Mouse (Mus musculus): ENCODE results near the gene Ints11. TPM values are rescaled to one million over a fixed set of nuclear protein-coding genes. Genes with fewer than 3 reads are reported as not detected.

The Ints11 gene
- polyA plus RNA-seq, 2 experiments = 22.1 to 34.6 TPM

DNA sequence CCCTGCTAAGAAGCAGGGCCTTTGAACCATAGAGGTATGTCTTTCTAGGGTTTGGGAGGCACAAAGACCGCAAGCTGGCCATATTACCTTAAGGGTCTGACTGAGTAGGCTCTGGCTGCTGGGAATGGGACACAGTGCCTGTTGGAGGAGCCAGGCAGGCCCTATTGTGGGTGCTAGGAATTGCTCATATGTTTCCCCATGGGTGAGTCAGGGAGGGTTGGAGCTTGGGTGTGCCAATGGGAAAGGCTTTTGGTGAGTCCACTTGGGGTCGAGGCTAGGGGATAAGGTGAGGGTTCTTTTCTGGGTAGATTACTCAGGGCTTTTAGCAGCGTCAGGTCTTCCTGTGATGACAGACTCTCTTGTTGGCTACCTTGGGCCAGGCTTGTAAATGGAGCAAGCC lies 18.0 kb upstream of the Ints11 start:
- no peak overlapping the region for H3K4me3 ChIP-seq (ENCODE audit: insufficient read depth in 1 of 2, low read depth in 2 of 2, low read length in 2 of 2)
- no peak for TF ChIP-seq CTCF (IDR thresholded peaks at IDR 0.05; ENCODE audit: low read depth)
- no peak for TF ChIP-seq EP300 (IDR thresholded peaks at IDR 0.05; ENCODE audit: low read depth)
- H3K36me3 ChIP-seq (replicated peaks; ENCODE audit: control insufficient read depth, insufficient read depth, low read depth) = peaks cover 6% of the 10 kb centered on the region
- no peak overlapping the region for H3K27ac ChIP-seq
- WGBS (ENCODE audit: insufficient replicate concordance) = 74% methylated on average over 3 of the region's 3 CpGs
- no peak overlapping the region for H3K9ac ChIP-seq (replicated peaks)
- H3K4me1 ChIP-seq (replicated peaks; ENCODE audit: control insufficient read depth in 2 of 2, insufficient read depth in 2 of 2, low read length in 1 of 2) = peaks cover 11 to 12% of the 10 kb centered on the region in 2 experiments; a peak in 3 of 4 replicates
- H3K4me2 ChIP-seq (ENCODE audit: low read depth) = no peak overlapping the region
- ATAC-seq (ENCODE audit: insufficient read depth) (no peak), DNase-seq (ENCODE audit: low read depth in 3 of 3, low spot score in 3 of 3) (no peak)
- no peaks in the 10 kb centered on the region for H3K27me3 ChIP-seq (ENCODE audit: control insufficient read depth, insufficient read depth, low read length)
- no peaks in the 10 kb centered on the region for H3K9me3 ChIP-seq (ENCODE audit: control insufficient read depth, low read length)

DNA sequence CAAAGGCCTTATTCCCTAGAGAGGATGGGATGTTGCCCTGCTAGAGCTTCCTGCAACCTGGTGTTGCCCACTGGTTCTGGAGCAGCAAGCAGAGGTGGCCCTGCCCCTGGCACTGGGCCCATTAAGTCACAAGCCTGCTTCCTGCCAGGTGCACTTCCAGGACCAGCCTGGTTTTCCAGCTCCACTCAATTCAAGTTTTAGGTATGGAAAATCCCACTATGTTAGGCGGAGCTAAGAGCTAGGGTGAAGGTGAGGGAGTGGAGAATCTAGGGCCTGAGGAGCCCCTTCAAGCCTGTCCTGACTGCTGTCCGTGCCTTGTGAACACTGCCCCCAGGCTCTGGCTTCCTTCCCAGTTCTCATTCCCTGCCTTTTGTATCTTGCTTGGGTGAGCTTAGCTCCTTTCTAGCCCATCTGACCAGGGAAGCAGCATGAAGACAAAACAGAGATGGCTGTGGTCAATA lies 17.4 kb upstream of the Ints11 start:
- no peak for ATAC-seq (ENCODE audit: insufficient read depth)
- peaks cover 6% of the 10 kb centered on the region for H3K36me3 ChIP-seq (replicated peaks; ENCODE audit: control insufficient read depth, insufficient read depth, low read depth)
- no peaks in the 10 kb centered on the region for H3K27me3 ChIP-seq (ENCODE audit: control insufficient read depth, insufficient read depth, low read length)
- no peak overlapping the region for H3K4me2 ChIP-seq (ENCODE audit: low read depth)
- H3K9ac ChIP-seq (replicated peaks) = no peak overlapping the region
- peaks cover 8 to 12% of the 10 kb centered on the region in 2 experiments; a peak in 3 of 4 replicates for H3K4me1 ChIP-seq (replicated peaks; ENCODE audit: control insufficient read depth in 2 of 2, insufficient read depth in 2 of 2, low read length in 1 of 2)
- H3K4me3 ChIP-seq (ENCODE audit: insufficient read depth in 1 of 2, low read depth in 2 of 2, low read length in 2 of 2) = no peak overlapping the region
- no peaks in the 10 kb centered on the region for H3K9me3 ChIP-seq (ENCODE audit: control insufficient read depth, low read length)
- 81% methylated on average over 2 of the region's 2 CpGs for WGBS (ENCODE audit: insufficient replicate concordance)
- DNase-seq (ENCODE audit: low read depth in 3 of 3, low spot score in 3 of 3) = no peak
- H3K27ac ChIP-seq = no peak overlapping the region
- TF ChIP-seq CTCF (IDR thresholded peaks at IDR 0.05; ENCODE audit: low read depth) (no peak), EP300 (IDR thresholded peaks at IDR 0.05; ENCODE audit: low read depth) (no peak)

GRCm38 (mm10) chr4:155853421-155853820 lies 15.9 kb upstream of the Ints11 start:
- no peak overlapping the region for H3K4me2 ChIP-seq (ENCODE audit: low read depth)
- no peak for DNase-seq (ENCODE audit: low read depth in 3 of 3, low spot score in 3 of 3)
- H3K4me3 ChIP-seq (ENCODE audit: insufficient read depth in 1 of 2, low read depth in 2 of 2, low read length in 2 of 2) = no peak overlapping the region
- H3K27ac ChIP-seq = no peak overlapping the region
- no peak for TF ChIP-seq CTCF (IDR thresholded peaks at IDR 0.05; ENCODE audit: low read depth)
- no peak for TF ChIP-seq EP300 (IDR thresholded peaks at IDR 0.05; ENCODE audit: low read depth)
- ATAC-seq (ENCODE audit: insufficient read depth) = no peak
- 81% methylated on average over 9 of the region's 9 CpGs for WGBS (ENCODE audit: insufficient replicate concordance)
- peaks cover 6% of the 10 kb centered on the region for H3K36me3 ChIP-seq (replicated peaks; ENCODE audit: control insufficient read depth, insufficient read depth, low read depth)
- H3K27me3 ChIP-seq (ENCODE audit: control insufficient read depth, insufficient read depth, low read length) = no peaks in the 10 kb centered on the region
- peaks cover 5 to 11% of the 10 kb centered on the region in 2 experiments; a peak in 2 of 4 replicates for H3K4me1 ChIP-seq (replicated peaks; ENCODE audit: control insufficient read depth in 2 of 2, insufficient read depth in 2 of 2, low read length in 1 of 2)
- H3K9me3 ChIP-seq (ENCODE audit: control insufficient read depth, low read length) = no peaks in the 10 kb centered on the region
- no peak overlapping the region for H3K9ac ChIP-seq (replicated peaks)

DNA sequence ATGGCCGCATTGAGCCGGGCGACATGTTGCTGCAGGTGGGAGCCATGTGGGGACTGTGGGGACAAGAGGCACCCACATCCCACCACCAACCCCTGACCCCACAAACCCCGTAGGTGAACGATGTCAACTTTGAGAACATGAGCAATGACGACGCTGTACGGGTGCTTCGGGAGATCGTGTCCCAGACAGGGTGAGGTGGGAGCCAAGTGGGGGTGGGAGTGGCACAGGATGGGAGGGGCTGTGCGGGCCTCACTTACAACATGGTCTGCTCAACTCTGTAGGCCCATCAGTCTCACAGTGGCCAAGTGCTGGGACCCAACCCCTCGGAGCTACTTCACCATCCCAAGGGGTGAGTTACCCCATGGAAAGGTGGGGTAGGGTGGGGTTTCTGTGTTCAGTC lies 14.4 kb upstream of the Ints11 start:
- peaks cover 6% of the 10 kb centered on the region for H3K36me3 ChIP-seq (replicated peaks; ENCODE audit: control insufficient read depth, insufficient read depth, low read depth)
- WGBS (ENCODE audit: insufficient replicate concordance) = 90% methylated on average over 12 of the region's 12 CpGs

GRCm38 (mm10) chr4:155856071-155856470 lies 13.3 kb upstream of the Ints11 start:
- no peak for ATAC-seq (ENCODE audit: insufficient read depth)
- no peak for DNase-seq (ENCODE audit: low read depth in 3 of 3, low spot score in 3 of 3)

More for the DNA sequence above, 14.4 kb upstream of the Ints11 start:
- TF ChIP-seq EP300 (IDR thresholded peaks at IDR 0.05; ENCODE audit: low read depth) = no peak
- no peak for TF ChIP-seq CTCF (IDR thresholded peaks at IDR 0.05; ENCODE audit: low read depth)
- Histone ChIP-seq H3K9me3 (ENCODE audit: control insufficient read depth, low read length) (no peaks in the 10 kb centered on the region), H3K27me3 (ENCODE audit: control insufficient read depth, insufficient read depth, low read length) (no peaks in the 10 kb centered on the region), H3K4me2 (ENCODE audit: low read depth) (no peak overlapping the region), H3K4me3 (ENCODE audit: insufficient read depth in 1 of 2, low read depth in 2 of 2, low read length in 2 of 2) (no peak overlapping the region), H3K9ac (replicated peaks) (no peak overlapping the region), H3K27ac (no peak overlapping the region), H3K4me1 (replicated peaks; ENCODE audit: control insufficient read depth in 2 of 2, insufficient read depth in 2 of 2, low read length in 1 of 2) (0 out of 4 replicates have a peak, but pooled peaks cover 0 to 3% of the 10 kb centered on the region in 2 experiments)
- no peak for DNase-seq (ENCODE audit: low read depth in 3 of 3, low spot score in 3 of 3)
- no peak for ATAC-seq (ENCODE audit: insufficient read depth)

More at GRCm38 (mm10) chr4:155856071-155856470, 13.3 kb upstream of the Ints11 start:
- no peaks in the 10 kb centered on the region for H3K9me3 ChIP-seq (ENCODE audit: control insufficient read depth, low read length)
- H3K4me1 ChIP-seq (replicated peaks; ENCODE audit: control insufficient read depth in 2 of 2, insufficient read depth in 2 of 2, low read length in 1 of 2) = 0 out of 4 replicates have a peak, but pooled peaks cover 0 to 3% of the 10 kb centered on the region in 2 experiments
- H3K4me2 ChIP-seq (ENCODE audit: low read depth) = no peak overlapping the region
- H3K9ac ChIP-seq (replicated peaks) = no peak overlapping the region
- TF ChIP-seq CTCF (IDR thresholded peaks at IDR 0.05; ENCODE audit: low read depth) (no peak), EP300 (IDR thresholded peaks at IDR 0.05; ENCODE audit: low read depth) (no peak)
- WGBS (ENCODE audit: insufficient replicate concordance) = 75% methylated on average over 12 of the region's 12 CpGs
- no peaks in the 10 kb centered on the region for H3K27me3 ChIP-seq (ENCODE audit: control insufficient read depth, insufficient read depth, low read length)
- H3K27ac ChIP-seq = no peak overlapping the region
- peaks cover 6% of the 10 kb centered on the region for H3K36me3 ChIP-seq (replicated peaks; ENCODE audit: control insufficient read depth, insufficient read depth, low read depth)
- no peak overlapping the region for H3K4me3 ChIP-seq (ENCODE audit: insufficient read depth in 1 of 2, low read depth in 2 of 2, low read length in 2 of 2)

All from liver, embryonic 14.5 days (tissue).